Mouse (Mus musculus) G1E (cell line): ENCODE data around the gene Cklf. TPM values are rescaled to one million over a fixed set of nuclear protein-coding genes. Genes with fewer than 3 reads are reported as not detected.

Source experiments
- ATAC-seq: 2 replicates; pipeline ENCODE4 v1.8.0; 2016; ENCODE audit warnings: mild to moderate bottlenecking; ENCODE audit not compliant: insufficient number of reproducible peaks, poor library complexity, low FRiP score, severe bottlenecking; ENCODE audit errors: extremely low read depth
- DNase-seq: peaks from one replicate; pipeline ENCODE4 v3.0.0; 2012; ENCODE audit warnings: low spot score
- H3K27me3 ChIP-seq: 2 replicates; pipeline ENCODE4 v1.6.1; 2012; ENCODE audit warnings: mild to moderate bottlenecking, low read length, inconsistent platforms; ENCODE audit not compliant: insufficient read depth
- H3K36me3 ChIP-seq: replicated peaks from 2 replicates; pipeline ENCODE3; 2012; ENCODE audit warnings: mild to moderate bottlenecking, inconsistent platforms
- H3K4me1 ChIP-seq: 2 replicates; pipeline ENCODE4 v1.6.1; 2012; ENCODE audit warnings: low read depth, low read length, inconsistent platforms, mixed read lengths; ENCODE audit not compliant: insufficient read depth
- H3K4me3 ChIP-seq: 2 replicates; pipeline ENCODE4 v1.5.1; 2012; ENCODE audit warnings: low read depth, mild to moderate bottlenecking, inconsistent platforms, low read length, moderate library complexity, mixed read lengths
- H3K9me3 ChIP-seq: replicated peaks from 2 replicates; pipeline ENCODE4 v1.6.1; 2012; ENCODE audit warnings: inconsistent platforms
- CTCF ChIP-seq: IDR thresholded peaks from 2 replicates; pipeline ENCODE4 v1.5.1; 2012; ENCODE audit warnings: low read depth, low read length, inconsistent platforms, mixed read lengths
- GATA1 ChIP-seq: IDR thresholded peaks from 2 replicates; pipeline ENCODE4 v1.6.1; 2012; ENCODE audit warnings: borderline replicate concordance, low read length, inconsistent platforms, mixed read lengths
- GATA2 ChIP-seq: IDR thresholded peaks from 2 replicates; pipeline ENCODE4 v1.6.1; 2012; ENCODE audit warnings: low read depth, low read length, inconsistent platforms, borderline replicate concordance
- POLR2AphosphoS5 ChIP-seq: IDR thresholded peaks from 2 replicates; pipeline ENCODE4 v1.6.1; 2012; ENCODE audit warnings: low read depth, low read length, inconsistent platforms; ENCODE audit not compliant: insufficient replicate concordance
- TAL1 ChIP-seq: conservative IDR thresholded peaks from 2 replicates; pipeline ENCODE4 v1.6.1; 2012; ENCODE audit warnings: low read depth, low read length, inconsistent platforms, mixed read lengths
- polyA plus RNA-seq: library from polyadenylated mRNA; stranded (reverse); fragments of >175 nt; gene quantifications from 2 replicates; pipeline ENCODE4 v1.2.3, GENCODE M21; 2012
- total RNA-seq, 2 experiments: library from RNA; stranded (forward) in 1 of 2; stranded (reverse) in 1 of 2; fragments of 200-1000 nt in 1 of 2; fragments of >200 nt in 1 of 2; fragmentation: Nextera tagmentation in 1 of 2; gene quantifications; 2 replicates each; pipeline ENCODE4 v1.2.3; 2014 to 2017

The Cklf gene
- total and polyA plus RNA-seq, 3 experiments = 5.2 to 79.1 (median 54.0) TPM

GRCm38 (mm10) chr8:104242038-104242644, 8.5 kb upstream of the Cklf start:
- peak; percentile 37 for ATAC-seq
- TF ChIP-seq CTCF (no peak), TAL1 (no peak; the same call in 1 of the 2 replicates), GATA1 (no peak), POLR2AphosphoS5 (no peak)
- DNase-seq = peak; percentile 44
- Histone ChIP-seq H3K4me1 (peaks cover 91% of the 10 kb centered on the region), H3K36me3 (peaks cover 95% of the 10 kb centered on the region), H3K4me3 (peak overlapping the region; percentile 41; the same call in 1 of the 2 replicates), H3K9me3 (no peaks in the 10 kb centered on the region), H3K27me3 (no peaks in the 10 kb centered on the region)

DNA sequence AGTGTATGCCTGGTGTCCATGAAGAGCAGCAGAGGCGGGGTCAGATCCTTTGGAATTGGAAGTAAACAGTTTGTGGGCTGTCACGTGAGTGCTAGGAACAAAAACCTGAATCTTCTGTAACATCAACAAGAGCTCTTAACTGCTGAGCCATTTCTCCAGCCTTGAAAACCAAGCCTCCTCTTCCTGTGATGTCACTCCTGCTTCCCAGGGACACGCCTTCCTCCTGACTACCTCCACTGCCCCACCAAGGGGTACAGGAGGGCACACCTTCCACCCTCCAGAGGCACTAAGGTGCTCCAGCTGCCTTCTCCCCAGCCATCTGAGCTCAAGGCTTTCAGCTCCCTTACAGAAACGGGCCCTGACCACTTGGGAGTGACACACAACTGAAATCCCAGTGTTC, 4.0 kb upstream of the Cklf start:
- TF ChIP-seq POLR2AphosphoS5 = no peak
- no peak for TF ChIP-seq GATA2
- no peak for TF ChIP-seq GATA1
- no peak for TF ChIP-seq CTCF
- H3K4me3 ChIP-seq = peak overlapping the region; percentile 85
- H3K36me3 ChIP-seq = peaks cover 53% of the 10 kb centered on the region
- ATAC-seq = no peak
- H3K27me3 ChIP-seq = no peaks in the 10 kb centered on the region
- H3K9me3 ChIP-seq = no peaks in the 10 kb centered on the region
- no peak for DNase-seq
- peaks cover 80% of the 10 kb centered on the region for H3K4me1 ChIP-seq

GRCm38 (mm10) chr8:104247054-104247907, 3.4 kb upstream of the Cklf start:
- Histone ChIP-seq H3K36me3 (peaks cover 50% of the 10 kb centered on the region), H3K9me3 (no peaks in the 10 kb centered on the region), H3K4me1 (peaks cover 80% of the 10 kb centered on the region), H3K4me3 (peak overlapping the region; percentile 85), H3K27me3 (no peaks in the 10 kb centered on the region)
- peak; percentile 31 for ATAC-seq
- no peak for TF ChIP-seq TAL1
- no peak for TF ChIP-seq CTCF
- no peak for TF ChIP-seq GATA2
- no peak for TF ChIP-seq POLR2AphosphoS5
- TF ChIP-seq GATA1 = no peak
- DNase-seq = peak; percentile 64

- no peak for ATAC-seq
- TF ChIP-seq GATA2 = no peak
- no peak for TF ChIP-seq GATA1
- TF ChIP-seq TAL1 = no peak
- no peak for TF ChIP-seq POLR2AphosphoS5
- no peak for TF ChIP-seq CTCF
- DNase-seq = no peak
Observed at GRCm38 (mm10) chr8:104247908-104248275, 2.8 kb upstream of the Cklf start.

GRCm38 (mm10) chr8:104248276-104248675, 2.4 kb upstream of the Cklf start, which contains the start of gene Tk2:
Gene Tk2, minus strand, starts transcription at chr8:104248558.
- no peaks in the 10 kb centered on the region for H3K9me3 ChIP-seq
- TF ChIP-seq TAL1 = no peak
- no peak for TF ChIP-seq POLR2AphosphoS5
- TF ChIP-seq CTCF = no peak
- no peak for TF ChIP-seq GATA1
- TF ChIP-seq GATA2 = no peak
- H3K36me3 ChIP-seq = peaks cover 46% of the 10 kb centered on the region
- ATAC-seq (peak; percentile 67), DNase-seq (peak; percentile 81)
- no peaks in the 10 kb centered on the region for H3K27me3 ChIP-seq
- peak within 1 kb of the TSS; percentile 85 for H3K4me3 ChIP-seq
- H3K4me1 ChIP-seq = peaks cover 78% of the 10 kb centered on the region

More at GRCm38 (mm10) chr8:104247908-104248275, 2.8 kb upstream of the Cklf start:
- Histone ChIP-seq H3K27me3 (no peaks in the 10 kb centered on the region), H3K4me1 (peaks cover 78% of the 10 kb centered on the region), H3K4me3 (peak overlapping the region; percentile 85), H3K36me3 (peaks cover 46% of the 10 kb centered on the region), H3K9me3 (no peaks in the 10 kb centered on the region)

GRCm38 (mm10) chr8:104249442-104249996, 1.1 kb upstream of the Cklf start:
- peaks cover 69% of the 10 kb centered on the region for H3K4me1 ChIP-seq
- no peaks in the 10 kb centered on the region for H3K9me3 ChIP-seq
- TF ChIP-seq GATA2 (no peak), CTCF (no peak), TAL1 (no peak), POLR2AphosphoS5 (no peak), GATA1 (no peak)
- H3K27me3 ChIP-seq = no peaks in the 10 kb centered on the region
- ATAC-seq = no peak
- H3K4me3 ChIP-seq = no peak overlapping the region
- peaks cover 42% of the 10 kb centered on the region for H3K36me3 ChIP-seq
- no peak for DNase-seq
